Mouse (Mus musculus) kidney, postnatal 0 days (tissue): ENCODE data around the gene Aff1. TPM values are rescaled to one million over a fixed set of nuclear protein-coding genes. Genes with fewer than 3 reads are reported as not detected.
A peak's percentile ranks its signal among the peaks of the same experiment; 100 is the strongest.

ENCODE experiments used
- ATAC-seq: fragments of 200-750 bp; cut with Nextera tagmentation; replicated peaks from 2 replicates; pipeline ENCODE4 v1.8.0; 2017; ENCODE audit warnings: low read depth, moderate number of reproducible peaks, moderate TSS enrichment, moderate library complexity; ENCODE audit not compliant: low FRiP score
- DNase-seq: peaks from one replicate; pipeline ENCODE4 v3.0.0-alpha.2; 2016; ENCODE audit warnings: low spot score
- H3K27ac ChIP-seq: fragments of 300-500 bp; sonication (generic); 2 replicates; pipeline ENCODE4 v1.5.1; 2014; ENCODE audit warnings: mild to moderate bottlenecking
- H3K27me3 ChIP-seq: fragments of 300-500 bp; sonication (generic); 2 replicates; pipeline ENCODE4 v1.6.1; 2014; ENCODE audit warnings: low read length, mixed read lengths; ENCODE audit not compliant: insufficient read depth
- H3K36me3 ChIP-seq: fragments of 300-500 bp; sonication (generic); 2 replicates; pipeline ENCODE4 v1.6.1; 2014; ENCODE audit warnings: low read length, mixed read lengths; ENCODE audit not compliant: insufficient read depth
- H3K4me1 ChIP-seq: fragments of 300-500 bp; sonication (generic); replicated peaks from 2 replicates; pipeline ENCODE4 v1.6.1; 2014; ENCODE audit warnings: antibody characterized with exemption, low read length, mixed read lengths; ENCODE audit not compliant: insufficient read depth
- H3K4me2 ChIP-seq: fragments of 300-500 bp; sonication (generic); 2 replicates; pipeline ENCODE4 v1.6.1; 2014; ENCODE audit warnings: mild to moderate bottlenecking, low read length, moderate library complexity, mixed read lengths
- H3K4me3 ChIP-seq: fragments of 300-500 bp; sonication (generic); replicated peaks from 2 replicates; pipeline ENCODE4 v1.5.1; 2014; ENCODE audit warnings: low read depth, low read length
- H3K9ac ChIP-seq: fragments of 300-500 bp; sonication (generic); 2 replicates; pipeline ENCODE4 v1.6.1; 2014; ENCODE audit warnings: low read depth, low read length
- H3K9me3 ChIP-seq: fragments of 300-500 bp; sonication (generic); replicated peaks from 2 replicates; pipeline ENCODE4 v1.6.1; 2016; ENCODE audit warnings: low read length, inconsistent platforms, mixed read lengths
- CTCF ChIP-seq: IDR thresholded peaks from 2 replicates; pipeline ENCODE4 v1.5.1; 2016; ENCODE audit warnings: antibody characterized with exemption, low read depth, mild to moderate bottlenecking, moderate library complexity
- WGBS: fragments of 180-500 bp; shearing (Covaris S2); extraction: QIAGEN DNeasy Blood & Tissue Kit; methylation state at CpG from one replicate; pipeline ENCODE4 v1.1.7; 2014; 5-methylcytosine and 5-hydroxymethylcytosine counted together
- polyA plus RNA-seq: library from polyadenylated mRNA; unstranded; fragments of >200 nt; fragmentation: Nextera tagmentation; extraction: Ambion mirVana; gene quantifications from 2 replicates; pipeline ENCODE4 v1.2.1, GENCODE M21; 2015

Gene Aff1
- polyA plus RNA-seq, 1 experiment from 2014 or later = 14.3 TPM

GRCm38 (mm10) chr5:103856286-103857009, 164.3 kb downstream of the Aff1 start:
- H3K9me3 ChIP-seq = no peaks in the 10 kb centered on the region
- H3K4me3 ChIP-seq = no peak overlapping the region
- H3K4me1 ChIP-seq = no peaks in the 10 kb centered on the region
- H3K9ac ChIP-seq = no peak overlapping the region
- no peak overlapping the region for H3K4me2 ChIP-seq
- H3K27ac ChIP-seq = no peak overlapping the region
- 57% methylated on average over 5 of the region's 5 CpGs for WGBS
- TF ChIP-seq CTCF = peak; percentile 82
- DNase-seq (peak; percentile 90), ATAC-seq (peak; percentile 56)
- H3K36me3 ChIP-seq = peaks cover 4% of the 10 kb centered on the region; the same call in 1 of the 2 replicates
- no peaks in the 10 kb centered on the region for H3K27me3 ChIP-seq

GRCm38 (mm10) chr5:103857151-103857550, 165.0 kb downstream of the Aff1 start:
- H3K27ac ChIP-seq = no peak overlapping the region
- 83% methylated on average over 2 of the region's 2 CpGs for WGBS
- TF ChIP-seq CTCF = no peak
- no peaks in the 10 kb centered on the region for H3K9me3 ChIP-seq
- no peaks in the 10 kb centered on the region for H3K27me3 ChIP-seq
- no peak for DNase-seq
- no peak overlapping the region for H3K4me3 ChIP-seq
- no peak for ATAC-seq
- 0 out of 2 replicates have a peak, but pooled peaks cover 4% of the 10 kb centered on the region for H3K36me3 ChIP-seq
- no peak overlapping the region for H3K9ac ChIP-seq
- H3K4me2 ChIP-seq = no peak overlapping the region
- H3K4me1 ChIP-seq = no peaks in the 10 kb centered on the region

- Histone ChIP-seq H3K4me2 (no peak overlapping the region), H3K9me3 (no peaks in the 10 kb centered on the region), H3K4me1 (no peaks in the 10 kb centered on the region), H3K4me3 (no peak overlapping the region), H3K9ac (no peak overlapping the region), H3K27me3 (no peaks in the 10 kb centered on the region), H3K36me3 (peaks cover 11% of the 10 kb centered on the region; the same call in 1 of the 2 replicates), H3K27ac (no peak overlapping the region)
- no peak for TF ChIP-seq CTCF
- no peak for DNase-seq
- no peak for ATAC-seq
- 91% methylated on average over 11 of the region's 11 CpGs for WGBS
Measured at GRCm38 (mm10) chr5:103860622-103861021, 168.4 kb downstream of the Aff1 start.

- WGBS = 79% methylated on average over 4 of the region's 4 CpGs
- H3K36me3 ChIP-seq = peaks cover 11% of the 10 kb centered on the region; the same call in 1 of the 2 replicates
- H3K9me3 ChIP-seq = no peaks in the 10 kb centered on the region
- ATAC-seq (no peak), DNase-seq (no peak)
- no peak overlapping the region for H3K4me2 ChIP-seq
- H3K27me3 ChIP-seq = no peaks in the 10 kb centered on the region
- no peak overlapping the region for H3K9ac ChIP-seq
- no peak overlapping the region for H3K4me3 ChIP-seq
- no peak for TF ChIP-seq CTCF
- H3K27ac ChIP-seq = no peak overlapping the region
- H3K4me1 ChIP-seq = no peaks in the 10 kb centered on the region
Measured at GRCm38 (mm10) chr5:103863759-103864158, 171.6 kb downstream of the Aff1 start.

- H3K27me3 ChIP-seq = no peaks in the 10 kb centered on the region
- no peaks in the 10 kb centered on the region for H3K36me3 ChIP-seq
- TF ChIP-seq CTCF = no peak
- DNase-seq = peak; percentile 40
- H3K4me2 ChIP-seq = no peak overlapping the region
- H3K9me3 ChIP-seq = no peaks in the 10 kb centered on the region
- WGBS = 51% methylated on average over 15 of the region's 15 CpGs
- no peak for ATAC-seq
- no peaks in the 10 kb centered on the region for H3K4me1 ChIP-seq
- H3K4me3 ChIP-seq = no peak overlapping the region
- H3K27ac ChIP-seq = no peak overlapping the region
- H3K9ac ChIP-seq = no peak overlapping the region
Measured at GRCm38 (mm10) chr5:103889766-103890165, 197.6 kb downstream of the Aff1 start.

GRCm38 (mm10) chr5:103898310-103898709, 206.1 kb downstream of the Aff1 start:
- WGBS = 29% methylated on average over 1 of the region's 1 CpGs
- no peak for TF ChIP-seq CTCF
- no peaks in the 10 kb centered on the region for H3K27me3 ChIP-seq
- H3K36me3 ChIP-seq = no peaks in the 10 kb centered on the region
- no peaks in the 10 kb centered on the region for H3K4me1 ChIP-seq
- ATAC-seq (no peak), DNase-seq (no peak)
- H3K4me2 ChIP-seq = no peak overlapping the region
- no peak overlapping the region for H3K4me3 ChIP-seq
- H3K27ac ChIP-seq = no peak overlapping the region
- H3K9me3 ChIP-seq = no peaks in the 10 kb centered on the region
- no peak overlapping the region for H3K9ac ChIP-seq

Other genes starting within 250 kb of the Aff1 start
- gene Slc10a6, start 63.0 kb upstream of the Aff1 start, polyA plus RNA-seq = 0.27 and 0.39 TPM in 2 replicates
- gene 1700016H13Rik, start 36.4 kb upstream of the Aff1 start, polyA plus RNA-seq = 0.11 and 0.20 TPM in 2 replicates
- gene Klhl8, start 218.9 kb downstream of the Aff1 start, polyA plus RNA-seq = 11.1 and 11.4 TPM in 2 replicates